Mouse (Mus musculus) skeletal muscle tissue, adult 2 months (tissue): ENCODE results near the gene Pcsk6.

Source experiments
- DNase-seq: peaks from one replicate; pipeline ENCODE4 v3.0.0-alpha.2; 2012; ENCODE audit warnings: low read depth, low spot score

Gene Pcsk6

DNA sequence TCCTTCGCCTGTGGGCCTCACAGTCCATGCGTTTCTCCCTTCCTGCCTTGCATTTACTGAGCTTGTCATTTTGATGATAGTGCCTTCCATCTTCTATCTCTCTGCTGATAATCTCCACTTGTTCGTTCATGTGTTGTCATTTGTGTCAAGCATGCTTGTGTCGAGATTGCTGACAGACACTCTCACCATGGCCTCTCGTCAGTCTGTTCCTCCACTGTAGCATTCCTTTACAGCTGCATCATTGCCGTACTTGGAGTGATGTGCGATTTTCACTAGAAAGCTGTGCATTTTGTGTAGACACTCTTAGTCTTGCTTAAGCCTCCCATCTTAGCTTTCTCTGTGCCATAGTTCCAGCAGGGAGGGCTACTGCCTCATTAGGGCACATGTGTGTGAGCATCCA is 79.5 kb downstream of the Pcsk6 start:
- no peak for DNase-seq

DNA sequence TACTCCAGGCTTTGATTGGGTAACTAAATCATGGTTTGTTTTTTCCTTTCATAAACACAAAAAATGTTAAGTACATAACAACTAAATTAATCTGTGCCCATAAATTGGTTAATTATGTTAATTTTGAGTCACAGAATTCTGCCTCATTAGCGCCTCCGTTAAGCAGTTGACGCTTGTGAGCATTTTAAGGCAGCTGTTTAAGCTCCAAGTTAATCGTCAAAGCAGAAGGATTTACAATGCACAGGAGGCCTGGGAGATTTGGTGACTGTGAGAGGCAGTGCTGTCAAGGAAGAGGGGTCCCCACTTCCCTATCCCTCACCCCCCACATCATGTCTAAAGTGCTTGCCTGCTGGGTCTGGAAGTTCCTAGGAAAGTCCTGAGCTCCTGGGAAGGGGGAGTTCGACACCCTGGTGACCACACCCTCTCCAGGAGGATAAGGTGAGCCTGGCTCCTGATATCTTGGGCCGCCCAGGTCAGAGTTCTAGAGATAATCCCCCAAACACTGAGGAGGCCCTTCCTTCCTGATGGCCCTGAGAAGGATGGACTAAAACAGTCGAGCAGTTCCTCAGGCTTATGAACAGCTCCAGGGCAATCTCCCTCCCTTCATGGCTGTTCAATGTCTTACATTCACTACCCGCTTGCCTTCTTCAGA is 83.9 kb downstream of the Pcsk6 start:
- DNase-seq, result no peak

DNA sequence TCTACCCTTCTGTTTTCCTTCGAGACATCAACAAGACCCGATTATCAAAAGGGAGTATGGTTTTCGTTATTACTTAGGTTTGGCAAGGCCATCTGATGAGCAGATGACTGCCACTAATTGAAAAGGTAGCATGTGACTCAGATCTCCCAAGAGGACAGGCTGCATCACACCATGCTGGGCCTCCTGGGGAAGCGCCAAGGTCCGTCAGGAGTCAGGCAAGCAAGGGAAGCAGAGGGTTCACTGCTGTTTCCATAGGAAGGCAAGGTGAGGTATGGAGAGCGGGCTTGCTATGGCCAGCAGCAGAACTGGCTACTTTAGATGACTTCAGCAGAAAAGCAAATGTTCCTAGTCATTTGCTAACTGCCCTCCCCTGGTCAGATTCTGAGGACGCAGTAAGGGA is 84.9 kb downstream of the Pcsk6 start:
- no peak for DNase-seq

DNA sequence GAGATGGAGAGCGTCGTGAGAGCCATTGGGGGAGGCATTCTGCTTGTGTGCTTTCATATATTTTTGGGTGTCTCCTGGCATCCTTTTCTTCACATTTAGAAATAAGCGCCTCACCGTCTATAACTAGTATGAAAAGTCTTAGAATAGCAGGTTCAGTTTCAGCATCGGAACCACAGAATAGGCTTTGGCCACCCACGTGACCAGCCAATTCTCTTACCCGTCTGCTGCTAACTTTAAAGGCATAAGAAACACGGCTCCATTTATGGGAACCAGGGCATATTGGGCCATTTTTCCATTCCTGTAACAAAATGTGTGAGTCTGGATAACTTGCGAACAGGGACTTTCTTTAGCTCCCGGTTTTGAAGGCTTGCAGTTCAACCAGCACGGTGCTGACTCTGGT is 87.4 kb downstream of the Pcsk6 start:
- no peak for DNase-seq

DNA sequence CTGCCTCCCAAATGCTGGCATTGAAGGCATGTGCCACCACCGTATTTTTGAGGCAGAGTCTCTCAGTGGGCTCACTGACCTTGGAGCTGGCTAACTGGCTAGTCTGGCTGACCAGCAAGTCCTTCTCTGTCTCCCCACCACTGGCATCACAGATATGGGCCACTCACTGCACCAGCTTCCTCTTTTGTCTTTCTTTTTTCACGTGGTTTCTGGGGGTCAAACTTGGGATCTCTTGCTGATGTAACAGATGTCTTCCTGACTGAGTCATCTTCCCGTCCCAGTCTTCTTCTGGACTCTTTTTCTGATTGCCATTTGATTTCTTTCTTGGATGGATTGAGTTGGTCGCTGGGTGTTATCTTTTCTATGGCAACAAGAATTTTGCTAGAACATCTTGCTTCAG is 93.0 kb downstream of the Pcsk6 start:
- DNase-seq, result peak; percentile 46

DNA sequence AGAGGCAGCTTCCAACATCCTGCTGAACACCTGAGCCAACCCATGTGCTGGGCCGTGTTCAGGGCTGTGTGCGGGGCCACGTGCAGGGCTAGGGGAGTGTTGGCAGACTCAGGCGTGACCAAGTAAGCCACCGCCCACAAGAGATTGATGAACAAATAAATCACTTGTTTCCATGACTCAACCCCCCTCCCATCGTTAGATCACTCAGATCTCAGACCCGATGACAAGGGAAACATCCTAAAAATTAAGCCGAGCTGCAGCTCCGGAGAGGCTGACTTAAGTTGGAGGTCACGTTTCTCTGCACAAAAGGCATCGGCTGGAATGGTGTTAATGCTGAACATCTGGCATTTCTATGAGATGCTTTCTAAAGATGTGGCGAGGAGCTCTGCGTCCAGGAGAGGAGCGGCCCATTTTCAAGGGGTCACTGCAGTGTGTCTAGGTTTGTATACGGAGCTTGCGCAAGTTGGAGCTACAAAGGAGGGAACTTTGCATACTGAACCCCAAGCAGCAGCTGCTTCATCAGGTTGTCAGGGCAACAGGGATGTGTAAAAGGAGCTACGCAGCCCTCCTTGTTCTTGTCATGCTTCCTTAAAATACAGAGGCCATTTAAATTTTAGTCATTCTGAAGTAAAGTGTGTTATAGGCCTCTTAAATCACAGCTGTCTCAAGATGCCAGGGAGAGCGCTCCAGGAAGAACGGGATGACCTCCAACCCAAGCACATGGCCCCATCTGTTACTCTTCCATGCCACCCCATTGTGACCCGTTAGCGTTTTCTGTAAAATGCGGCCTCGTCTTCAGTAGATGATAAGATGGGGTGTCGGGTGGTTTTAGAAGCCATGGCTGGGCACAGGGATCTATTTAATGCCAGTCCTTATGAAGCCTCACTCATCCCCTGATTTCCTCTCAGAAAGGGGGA is 94.0 kb downstream of the Pcsk6 start:
- peak; percentile 56 for DNase-seq

DNA sequence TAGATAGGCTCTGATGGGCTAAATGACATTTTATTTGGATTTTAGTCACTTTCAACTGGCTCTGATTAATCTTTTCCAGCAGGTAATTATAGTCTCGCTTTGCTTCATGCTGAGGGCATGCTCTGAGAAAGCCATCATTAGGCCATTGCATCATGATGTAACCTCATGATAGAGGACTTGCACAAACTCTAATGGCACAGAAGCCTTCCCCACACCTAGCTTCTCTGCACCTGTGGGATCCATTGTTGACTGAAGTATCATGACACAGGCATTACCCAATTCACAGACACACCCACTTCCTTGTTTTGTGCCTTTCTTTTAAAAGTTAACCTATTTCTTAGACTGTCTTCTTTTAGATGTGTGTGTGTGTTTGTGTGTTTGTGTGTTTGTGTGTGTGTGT is 95.7 kb downstream of the Pcsk6 start:
- DNase-seq, result no peak

DNA sequence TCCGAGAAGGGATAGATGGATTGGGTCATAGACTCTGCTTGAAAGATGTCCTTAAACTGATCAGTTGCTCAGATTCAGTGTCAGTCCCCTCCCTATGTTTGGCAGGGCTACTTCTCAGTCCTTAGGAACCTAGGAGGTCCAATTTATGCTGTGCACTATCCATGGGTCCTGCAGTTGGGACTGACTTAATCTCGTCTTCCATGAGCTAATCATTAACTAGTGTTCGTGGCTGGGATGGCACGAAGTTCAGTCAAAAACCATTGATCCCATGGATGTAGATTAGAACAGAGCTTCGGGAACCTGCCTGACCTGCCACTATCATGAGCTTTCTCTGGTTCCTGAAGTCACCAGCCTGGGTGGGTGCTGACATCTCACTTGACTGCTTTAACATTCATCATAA is 96.6 kb downstream of the Pcsk6 start:
- no peak for DNase-seq

DNA sequence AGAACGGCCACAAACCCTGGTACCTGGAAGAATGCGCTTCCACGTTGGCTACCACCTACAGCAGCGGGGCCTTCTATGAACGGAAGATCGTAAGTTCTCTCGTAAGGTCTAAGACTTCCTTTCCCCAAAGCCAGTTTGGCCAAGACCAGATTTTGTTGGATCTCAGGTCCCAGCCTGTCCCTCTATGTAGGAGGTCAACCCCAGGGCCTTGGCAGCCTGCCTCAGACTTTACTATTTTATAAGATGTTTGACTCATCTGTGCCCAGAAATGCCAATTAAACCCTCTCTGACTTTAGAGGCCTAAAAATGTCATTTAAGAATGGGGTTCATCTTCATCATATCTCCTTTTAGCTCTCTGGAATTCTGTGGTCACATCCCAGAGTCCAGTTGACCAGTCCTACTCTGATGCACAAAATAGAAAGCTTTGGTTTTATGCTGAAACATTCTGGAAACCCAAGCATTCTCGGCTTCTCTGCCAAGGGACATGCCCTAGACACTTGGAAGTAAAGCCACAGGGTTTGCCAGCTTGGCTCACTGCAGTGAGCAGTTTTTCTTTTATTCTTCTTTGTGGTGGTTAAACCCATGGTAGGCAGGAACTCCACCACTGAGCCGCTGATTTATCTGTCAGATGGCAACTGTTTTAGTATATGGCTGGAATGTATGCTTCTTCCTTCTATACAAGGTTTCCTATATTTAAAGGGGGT is 97.8 kb downstream of the Pcsk6 start:
- no peak for DNase-seq

DNA sequence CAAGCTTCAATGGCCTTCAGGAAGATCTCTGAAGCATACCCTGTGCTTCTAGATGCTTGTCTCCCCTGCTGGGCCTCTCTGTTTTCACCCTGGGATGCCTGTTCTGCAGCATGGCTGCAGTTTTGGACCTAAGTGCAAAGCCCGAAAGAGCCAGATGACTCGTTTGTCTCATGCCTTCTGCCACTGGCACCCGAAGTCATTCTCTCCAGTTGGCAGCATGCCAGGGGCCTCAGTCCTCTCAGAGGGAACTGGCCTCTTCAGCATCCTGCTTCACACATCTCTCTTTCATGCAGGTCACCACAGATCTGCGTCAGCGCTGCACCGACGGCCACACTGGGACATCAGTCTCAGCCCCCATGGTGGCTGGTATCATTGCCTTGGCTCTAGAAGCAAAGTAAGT is 101.1 kb downstream of the Pcsk6 start:
- DNase-seq, result no peak

DNA sequence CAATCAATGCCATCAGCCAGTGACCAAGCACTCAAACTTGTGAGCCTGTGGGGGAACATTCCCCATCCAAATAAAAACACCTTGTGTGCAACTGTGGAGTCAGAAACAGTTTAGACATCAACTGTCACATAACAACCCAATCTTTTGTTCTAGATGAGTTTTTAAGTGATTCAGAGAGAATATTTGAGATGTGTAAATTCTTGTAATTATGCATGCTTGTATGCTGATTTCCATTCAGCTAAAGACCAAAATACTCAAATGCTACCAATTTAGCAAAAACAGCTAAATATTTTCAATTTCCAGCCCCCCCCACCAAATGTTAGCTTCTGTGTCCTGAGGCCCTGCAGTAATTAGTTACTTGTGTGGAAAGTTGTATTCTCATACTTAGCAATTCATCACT is 102.9 kb downstream of the Pcsk6 start:
- DNase-seq, result no peak

DNA sequence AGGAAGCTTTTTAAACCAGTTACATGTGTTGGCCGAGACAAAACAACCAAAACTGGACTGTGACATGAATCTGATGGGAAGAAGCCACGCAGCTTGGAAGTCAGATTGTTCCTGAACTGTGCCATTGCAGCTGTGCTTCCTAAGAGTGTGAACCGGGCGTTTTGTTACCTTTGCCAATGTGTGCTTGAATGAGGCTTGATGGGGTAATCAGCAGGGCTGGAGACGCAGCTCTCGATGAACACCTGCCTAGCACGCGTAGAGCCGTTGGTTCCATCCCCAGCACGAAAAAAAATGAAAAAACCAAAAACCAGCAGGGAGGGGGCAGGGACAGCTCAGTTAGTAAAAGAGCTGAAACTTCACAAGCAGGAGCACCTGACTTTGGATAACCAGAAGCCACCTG is 109.8 kb downstream of the Pcsk6 start:
- DNase-seq, result no peak

DNA sequence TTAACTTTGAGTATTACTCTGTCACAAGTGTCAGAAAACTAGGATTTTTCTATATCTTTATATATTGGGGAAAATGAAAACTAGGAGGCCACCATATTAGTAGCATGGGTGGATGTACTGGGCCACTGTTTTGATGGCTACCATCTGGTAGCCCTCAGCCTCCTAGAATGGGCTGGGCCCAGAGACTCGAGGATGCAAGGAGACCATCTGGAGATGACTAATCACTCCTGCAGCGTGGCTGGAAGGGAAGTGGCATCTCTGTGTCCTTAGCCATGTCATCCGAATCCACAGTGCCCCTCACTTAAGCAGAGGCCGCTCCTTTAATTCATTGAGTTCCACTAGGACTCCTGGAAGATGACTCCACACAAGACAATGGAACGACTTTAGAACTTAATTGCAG is 115.8 kb downstream of the Pcsk6 start:
- peak; percentile 18 for DNase-seq

DNA sequence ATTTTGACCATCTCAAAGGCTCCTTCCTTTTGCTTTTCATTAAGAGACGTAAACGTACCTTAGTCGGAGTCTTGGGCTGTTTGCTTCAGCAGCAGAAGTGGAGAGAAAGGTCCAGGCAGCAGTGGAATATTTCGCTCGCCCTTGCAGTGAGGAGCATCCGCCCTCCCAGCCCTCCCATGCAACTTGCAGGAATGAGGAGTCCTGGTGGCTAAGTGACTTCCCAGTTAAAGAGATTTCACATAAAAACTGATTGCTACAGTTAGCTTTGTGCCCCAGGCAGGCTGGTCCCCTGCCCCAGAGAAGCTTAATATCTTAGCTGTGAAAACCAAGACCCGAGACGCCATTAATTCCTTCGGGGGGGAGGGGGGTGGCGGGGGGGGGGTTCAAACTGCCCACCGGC is 116.4 kb downstream of the Pcsk6 start:
- DNase-seq, result no peak

DNA sequence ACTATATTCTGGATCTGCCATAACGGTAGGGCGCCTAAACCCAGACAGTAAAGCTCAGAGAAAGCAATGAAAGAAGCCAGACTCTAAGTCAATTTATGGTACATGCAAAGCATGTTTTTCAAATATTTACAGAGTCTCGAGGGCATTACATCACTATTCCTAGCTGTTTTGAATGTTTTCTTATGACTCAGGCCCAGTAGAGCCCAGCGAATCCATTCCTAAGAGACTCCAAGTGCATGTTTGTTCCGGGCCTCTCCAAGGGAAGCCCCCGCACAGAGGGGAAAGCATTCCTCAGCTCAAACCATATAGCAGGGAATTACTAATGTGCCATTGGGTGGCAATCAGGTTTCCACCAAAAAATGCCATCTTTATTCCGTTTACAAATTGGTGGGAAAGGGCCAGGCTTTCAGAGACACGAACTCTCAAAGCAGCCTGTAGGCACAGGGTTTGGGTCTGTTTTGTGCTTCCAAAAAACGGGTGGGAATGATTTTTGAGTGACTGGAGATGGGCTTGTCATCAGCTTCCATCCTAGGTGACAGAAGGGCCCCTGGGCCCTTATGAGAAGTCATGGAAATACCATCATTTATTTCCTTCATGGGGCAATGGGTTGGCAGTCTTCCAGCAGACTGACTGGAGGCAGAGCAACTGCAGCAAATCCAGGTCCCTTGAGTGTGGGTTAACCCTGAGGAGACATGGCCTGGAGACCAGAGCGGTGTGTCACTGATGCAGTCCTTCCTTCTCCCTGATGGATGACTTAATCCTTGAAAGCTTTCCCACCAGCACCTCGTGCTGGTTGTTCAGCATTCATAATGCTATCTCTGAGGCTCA is 117.7 kb downstream of the Pcsk6 start:
- DNase-seq, result peak; percentile 43

DNA sequence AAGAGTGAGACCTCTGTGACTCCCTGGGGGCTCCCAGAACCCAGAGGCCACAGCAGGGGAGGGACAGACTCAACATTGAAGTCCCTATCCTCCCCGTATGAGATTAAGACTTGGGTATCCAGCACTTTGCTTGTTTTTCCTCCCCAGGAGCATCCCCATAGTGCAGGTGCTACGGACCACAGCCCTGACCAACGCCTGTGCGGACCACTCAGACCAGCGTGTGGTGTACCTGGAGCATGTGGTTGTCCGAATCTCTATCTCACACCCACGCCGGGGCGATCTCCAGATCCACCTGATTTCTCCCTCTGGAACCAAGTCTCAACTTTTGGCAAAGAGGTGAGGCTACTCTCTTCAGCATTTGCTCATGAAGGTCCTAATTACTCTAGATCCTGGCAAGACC is 118.5 kb downstream of the Pcsk6 start:
- no peak for DNase-seq

DNA sequence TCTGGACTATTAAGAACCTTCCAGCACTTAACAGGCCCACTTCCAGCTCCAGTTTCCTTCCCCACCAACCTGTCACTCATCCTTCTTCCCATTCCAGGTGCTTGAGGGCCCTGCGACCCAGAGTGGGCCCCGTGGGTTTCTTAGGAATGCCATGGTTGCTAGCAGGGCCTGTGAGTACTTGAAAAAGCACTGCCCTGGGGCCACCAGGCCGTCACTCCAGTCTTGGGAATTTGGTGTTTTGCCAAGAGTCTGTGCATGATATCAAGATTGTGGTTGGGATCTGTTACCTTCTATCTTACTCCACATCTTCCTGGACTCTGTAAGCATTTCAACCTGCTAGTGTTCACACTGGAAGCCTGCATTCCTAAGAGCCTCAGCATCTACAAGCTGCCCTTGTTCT is 120.5 kb downstream of the Pcsk6 start:
- no peak for DNase-seq

DNA sequence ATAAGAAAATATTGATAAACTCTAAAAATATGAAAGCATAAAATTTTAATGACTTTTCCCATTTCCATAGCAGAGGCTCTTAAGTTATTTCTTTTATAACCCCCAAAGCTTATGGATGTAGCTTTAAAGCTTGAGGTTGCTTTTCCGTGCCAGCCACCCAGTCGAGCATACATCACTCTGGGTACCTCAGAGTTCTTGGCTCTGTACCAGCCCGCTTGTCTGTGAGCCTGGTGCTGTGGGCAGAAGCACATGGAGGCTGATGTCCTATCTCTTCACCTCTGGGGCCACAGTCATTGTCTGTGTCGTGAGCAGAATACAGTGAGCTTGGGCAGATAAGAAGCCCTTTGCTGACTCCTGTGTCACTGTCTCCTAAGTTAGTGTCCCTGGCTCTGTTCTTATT is 126.7 kb downstream of the Pcsk6 start:
- no peak for DNase-seq

DNA sequence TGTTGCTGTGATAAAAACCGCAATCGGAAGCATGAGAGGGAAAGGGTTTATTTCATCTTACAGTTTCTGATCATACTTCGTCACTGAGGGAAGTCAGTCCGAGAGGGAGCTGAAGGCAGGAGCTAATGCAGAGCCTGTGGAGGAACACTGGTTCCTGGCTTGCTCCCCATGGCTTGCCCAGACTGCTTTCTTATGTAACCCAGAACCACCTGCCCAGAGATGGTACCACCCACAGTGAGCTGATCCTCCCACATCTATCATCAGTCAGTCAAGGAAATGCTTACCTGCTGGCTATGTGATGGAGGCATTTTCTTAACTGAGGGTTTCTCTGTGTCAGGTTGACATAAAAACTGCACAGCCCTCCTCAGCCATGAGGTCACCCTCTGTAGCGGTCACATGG is 127.2 kb downstream of the Pcsk6 start:
- DNase-seq, result no peak

DNA sequence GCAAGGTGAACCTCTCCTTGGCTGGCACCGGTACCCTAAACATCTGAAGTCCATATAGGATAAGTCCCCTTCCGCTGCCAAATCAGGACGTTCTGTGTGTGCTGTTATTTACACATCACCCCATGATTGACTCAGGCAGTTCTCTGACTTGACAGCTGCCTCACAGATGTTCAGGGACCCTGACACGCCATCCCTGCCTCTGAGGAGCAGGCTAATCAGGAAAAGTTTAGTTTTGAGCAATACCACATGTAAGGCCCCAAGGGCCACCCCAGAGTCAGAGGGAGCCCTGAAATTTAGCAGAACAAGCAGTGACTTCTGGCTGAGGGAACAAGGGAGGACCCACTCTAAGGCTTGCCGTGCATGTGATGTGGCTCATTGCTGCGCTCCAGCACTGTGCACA is 130.8 kb downstream of the Pcsk6 start:
- DNase-seq, result no peak

DNA sequence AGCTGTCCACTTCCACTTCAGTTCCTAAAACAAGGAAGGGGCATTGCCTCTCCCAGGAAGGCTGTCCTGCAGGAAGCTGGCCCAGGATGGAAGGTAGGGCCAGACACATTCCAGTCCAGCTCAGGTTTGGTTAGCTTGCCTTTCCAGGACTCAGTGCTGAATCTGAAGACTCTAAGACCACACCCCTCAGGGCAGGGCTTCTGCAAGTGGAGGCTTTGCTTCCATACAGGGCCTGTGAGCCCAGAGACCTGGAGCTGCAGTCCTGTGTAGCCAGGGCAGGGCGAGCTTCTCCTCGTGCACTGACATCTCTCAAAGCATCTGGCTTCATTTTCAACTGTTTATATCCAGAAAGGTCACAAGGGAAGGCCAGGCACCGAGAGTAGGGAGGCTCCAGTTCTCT is 131.9 kb downstream of the Pcsk6 start:
- no peak for DNase-seq
